Mouse (Mus musculus) forebrain, embryonic 16.5 days (tissue): Measurements from ENCODE around the gene 4933407L21Rik. TPM values are rescaled to one million over a fixed set of nuclear protein-coding genes. Genes with fewer than 3 reads are reported as not detected.

Source experiments
- ATAC-seq: fragments of 200-750 bp; cut with Nextera tagmentation; 2 replicates; pipeline ENCODE4 v1.8.0; 2017; ENCODE audit warnings: mild to moderate bottlenecking, moderate library complexity
- H3K27ac ChIP-seq: fragments of 300-500 bp; sonication (generic); 2 replicates; pipeline ENCODE4 v1.5.1; 2014; ENCODE audit warnings: low read length, control low read depth
- H3K27me3 ChIP-seq: fragments of 300-500 bp; sonication (generic); replicated peaks from 2 replicates; pipeline ENCODE4 v1.6.1; 2014; ENCODE audit warnings: low read length; ENCODE audit not compliant: control insufficient read depth, insufficient read depth
- H3K36me3 ChIP-seq: fragments of 300-500 bp; sonication (generic); 2 replicates; pipeline ENCODE4 v1.6.1; 2014; ENCODE audit not compliant: control insufficient read depth, insufficient read depth
- H3K4me1 ChIP-seq: fragments of 300-500 bp; sonication (generic); replicated peaks from 2 replicates; pipeline ENCODE4 v1.6.1; 2014; ENCODE audit warnings: low read length; ENCODE audit not compliant: control insufficient read depth, insufficient read depth
- H3K4me2 ChIP-seq: fragments of 300-500 bp; sonication (generic); 2 replicates; pipeline ENCODE4 v1.6.1; 2014; ENCODE audit warnings: mild to moderate bottlenecking, low read length, control low read depth
- H3K4me3 ChIP-seq: fragments of 300-500 bp; sonication (generic); replicated peaks from 2 replicates; pipeline ENCODE4 v1.5.1; 2014; ENCODE audit warnings: mild to moderate bottlenecking, low read length, control low read depth
- H3K9ac ChIP-seq: fragments of 300-500 bp; sonication (generic); replicated peaks from 2 replicates; pipeline ENCODE4 v1.6.1; 2014; ENCODE audit warnings: low read depth, low read length, control low read depth
- H3K9me3 ChIP-seq: fragments of 300-500 bp; sonication (generic); 2 replicates; pipeline ENCODE4 v1.6.1; 2016; ENCODE audit warnings: low read length; ENCODE audit not compliant: control insufficient read depth
- WGBS: fragments of 180-500 bp; shearing (Covaris S2); extraction: QIAGEN DNeasy Blood & Tissue Kit; methylation state at CpG from one replicate; pipeline ENCODE4 v1.1.7; 2014; 5-methylcytosine and 5-hydroxymethylcytosine counted together
- polyA plus RNA-seq: library from polyadenylated mRNA; unstranded; fragments of >200 nt; fragmentation: Nextera tagmentation; extraction: Ambion mirVana; gene quantifications from 2 replicates; pipeline ENCODE4 v1.2.1, GENCODE M21; 2015

4933407L21Rik gene
- polyA plus RNA-seq, 1 experiment from 2014 or later, result 5.6 TPM

- ATAC-seq, result no peak
- peaks cover 78% of the 10 kb centered on the region for H3K4me1 ChIP-seq
- no peak overlapping the region for H3K4me3 ChIP-seq
- peak overlapping the region; percentile 31 for H3K9ac ChIP-seq
- H3K27me3 ChIP-seq, result no peaks in the 10 kb centered on the region
- peak overlapping the region; percentile 78 for H3K4me2 ChIP-seq
- 23% methylated on average over 8 of the region's 8 CpGs for WGBS
- no peaks in the 10 kb centered on the region for H3K9me3 ChIP-seq
- H3K36me3 ChIP-seq, result no peaks in the 10 kb centered on the region
- H3K27ac ChIP-seq, result peak overlapping the region; percentile 77
Measured at GRCm38 (mm10) chr1:85897901-85898760, 30.2 kb upstream of the 4933407L21Rik start.

DNA sequence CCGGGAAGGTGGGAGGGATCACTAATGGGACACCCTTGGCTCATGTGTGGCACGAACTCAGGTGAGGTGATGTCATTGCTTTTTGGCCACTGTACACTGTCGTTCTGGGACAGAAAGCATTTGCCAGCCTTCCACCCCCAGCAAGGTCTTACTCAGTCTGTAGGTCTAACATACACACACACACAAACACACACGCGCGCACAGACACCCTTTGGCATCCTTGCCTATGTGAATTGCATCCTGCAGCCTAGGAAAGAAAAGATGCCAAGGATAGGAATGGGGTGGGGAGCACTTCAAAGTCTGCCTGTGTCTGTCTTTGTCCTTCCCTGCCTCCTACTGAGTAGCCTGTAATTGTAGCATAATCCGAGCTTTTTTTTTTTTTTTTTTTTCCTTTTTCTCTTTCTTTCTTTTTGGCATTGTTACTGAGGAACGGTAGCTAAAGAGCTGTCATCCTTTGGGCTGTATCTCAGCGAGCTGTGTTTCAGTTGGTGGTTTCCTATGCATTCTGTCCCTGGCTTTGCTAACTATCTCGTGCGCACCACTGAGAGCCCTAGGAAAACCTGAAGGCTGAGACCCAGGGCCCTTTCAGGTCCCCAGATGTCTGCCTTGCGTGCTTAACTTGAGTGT is 29.4 kb upstream of the 4933407L21Rik start:
- Histone ChIP-seq H3K4me2 (peak overlapping the region; percentile 78), H3K4me1 (peaks cover 77% of the 10 kb centered on the region), H3K9me3 (no peaks in the 10 kb centered on the region), H3K36me3 (peaks cover 4% of the 10 kb centered on the region; the same call in 1 of the 2 replicates), H3K9ac (peak overlapping the region; percentile 8), H3K27ac (peak overlapping the region; percentile 77), H3K4me3 (no peak overlapping the region), H3K27me3 (no peaks in the 10 kb centered on the region)
- ATAC-seq, result no peak
- 13% methylated on average over 12 of the region's 12 CpGs for WGBS

DNA sequence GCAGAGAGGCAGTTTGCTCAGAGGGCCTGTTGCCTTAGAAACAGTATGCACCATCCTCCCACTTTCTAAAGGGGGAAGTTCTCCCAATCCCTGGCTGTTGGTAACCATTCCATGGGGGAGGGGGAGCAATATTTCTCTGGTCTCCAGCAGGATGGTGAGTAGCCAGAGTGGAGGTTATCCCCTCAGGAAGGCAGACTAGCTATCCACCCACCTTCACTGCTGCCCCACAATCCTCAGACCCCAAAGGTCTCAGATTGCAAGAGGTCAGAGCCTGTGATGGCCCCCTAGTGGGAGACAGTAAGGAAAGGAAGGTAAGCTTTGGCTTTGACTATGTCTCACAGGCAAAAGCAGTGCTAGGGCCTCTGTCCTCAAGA is 28.9 kb upstream of the 4933407L21Rik start:
- H3K4me3 ChIP-seq, result no peak overlapping the region
- H3K4me2 ChIP-seq, result peak overlapping the region; percentile 78
- peaks cover 4% of the 10 kb centered on the region; the same call in 1 of the 2 replicates for H3K36me3 ChIP-seq
- peaks cover 75% of the 10 kb centered on the region for H3K4me1 ChIP-seq
- no peaks in the 10 kb centered on the region for H3K9me3 ChIP-seq
- ATAC-seq, result no peak
- peak overlapping the region; percentile 77 for H3K27ac ChIP-seq
- H3K9ac ChIP-seq, result peak overlapping the region; percentile 8
- H3K27me3 ChIP-seq, result no peaks in the 10 kb centered on the region

DNA sequence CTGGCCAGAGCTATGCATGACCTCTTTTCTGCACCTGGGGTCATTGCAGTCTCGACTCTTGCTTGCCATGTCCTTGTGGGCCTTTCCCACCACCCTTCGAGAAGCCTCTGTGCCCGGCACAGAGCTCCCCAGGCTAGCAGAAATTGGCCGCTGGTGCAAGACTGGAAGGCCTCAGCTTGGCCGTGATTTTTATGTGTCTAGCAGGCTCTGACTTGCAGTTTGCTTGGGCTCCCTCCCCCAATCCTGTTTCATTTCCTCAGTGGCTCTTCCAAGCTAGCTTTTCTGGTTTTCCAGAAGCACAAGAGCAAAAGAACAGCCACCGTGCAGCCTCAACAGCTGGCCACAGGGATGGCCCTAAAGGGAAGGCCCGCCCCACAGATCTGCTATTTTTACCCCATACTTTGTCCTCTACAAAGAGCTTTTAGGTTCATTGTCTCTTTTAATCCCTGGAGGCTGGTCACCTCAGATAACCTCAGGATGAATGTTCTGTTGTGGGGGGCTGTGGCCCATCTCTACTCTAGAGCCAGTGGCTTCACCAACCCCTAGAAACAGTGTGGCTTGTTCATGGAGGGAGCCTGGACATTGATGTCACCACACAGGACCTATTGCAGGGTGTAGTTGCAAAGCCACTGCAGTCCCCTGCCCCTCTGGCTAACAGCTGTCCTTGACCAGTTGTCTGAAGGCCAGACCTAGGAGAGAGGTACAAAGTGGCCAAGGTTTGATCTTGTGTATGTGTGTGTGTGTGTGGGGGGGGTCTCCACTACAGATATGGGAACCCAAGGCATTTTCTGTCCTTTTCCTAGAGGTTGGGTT is 27.6 kb upstream of the 4933407L21Rik start:
- peaks cover 15% of the 10 kb centered on the region for H3K36me3 ChIP-seq
- H3K4me2 ChIP-seq, result no peak overlapping the region
- H3K9ac ChIP-seq, result no peak overlapping the region; the same call in 1 of the 2 replicates
- H3K4me1 ChIP-seq, result peaks cover 69% of the 10 kb centered on the region
- 74% methylated on average over 7 of the region's 7 CpGs for WGBS
- H3K27ac ChIP-seq, result peak overlapping the region; percentile 43
- H3K27me3 ChIP-seq, result no peaks in the 10 kb centered on the region
- ATAC-seq, result no peak
- no peaks in the 10 kb centered on the region for H3K9me3 ChIP-seq
- no peak overlapping the region for H3K4me3 ChIP-seq

DNA sequence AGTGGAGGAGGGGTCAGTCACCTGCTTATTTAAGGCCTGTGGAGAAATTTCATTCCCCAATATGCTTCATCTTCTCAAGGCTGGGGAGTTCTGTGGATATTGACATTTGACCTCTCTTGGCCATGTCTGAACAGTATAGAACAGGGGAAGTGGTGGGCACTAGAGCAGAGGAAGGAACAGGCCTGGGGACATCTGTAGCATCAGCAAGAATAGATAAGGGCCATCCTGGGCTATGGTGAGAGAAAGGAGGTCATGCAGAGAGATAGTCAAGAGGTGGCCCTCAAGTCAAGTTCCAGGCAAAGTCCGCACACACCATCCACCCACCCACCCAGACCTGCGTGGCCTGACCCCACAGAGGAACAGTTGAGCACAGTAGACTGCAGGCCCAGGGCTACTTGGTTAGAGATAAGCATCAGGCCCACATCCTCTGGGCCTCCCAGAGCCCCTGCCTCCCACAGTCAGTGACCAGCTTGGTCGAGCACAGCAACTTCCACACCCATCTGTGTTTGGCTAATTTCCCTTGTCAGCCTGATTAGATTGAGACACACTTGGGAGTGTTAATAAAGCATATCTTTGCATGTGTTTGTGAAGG is 26.7 kb upstream of the 4933407L21Rik start:
- Histone ChIP-seq H3K27ac (peak overlapping the region; percentile 56), H3K4me1 (peaks cover 61% of the 10 kb centered on the region), H3K36me3 (peaks cover 23% of the 10 kb centered on the region), H3K27me3 (no peaks in the 10 kb centered on the region), H3K4me2 (no peak overlapping the region), H3K4me3 (no peak overlapping the region), H3K9me3 (no peaks in the 10 kb centered on the region), H3K9ac (no peak overlapping the region)
- WGBS, result 47% methylated on average over 3 of the region's 3 CpGs
- peak; percentile 41 for ATAC-seq

DNA sequence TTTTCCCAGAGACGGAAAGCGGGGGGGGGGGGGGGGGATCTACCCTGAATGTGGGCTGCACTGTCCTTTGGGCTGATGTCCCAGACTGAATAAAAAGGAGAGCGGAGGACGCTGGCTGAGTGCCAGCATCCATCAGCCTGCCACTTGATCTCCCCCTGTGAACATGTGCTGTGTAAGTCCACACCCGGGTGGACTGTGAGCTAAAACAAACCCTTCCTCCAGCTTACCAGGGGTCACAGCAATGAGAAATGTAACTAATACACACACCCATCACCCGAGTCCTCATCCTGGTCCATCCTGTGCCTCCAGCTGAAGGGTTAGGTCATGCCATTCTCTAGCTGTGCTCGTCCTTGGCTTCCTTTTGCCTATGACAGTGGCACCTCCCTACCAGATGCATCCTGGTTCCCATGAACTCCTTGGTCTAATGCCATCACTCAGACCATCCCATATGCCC is 26.1 kb upstream of the 4933407L21Rik start:
- Histone ChIP-seq H3K4me3 (no peak overlapping the region), H3K27ac (peak overlapping the region; percentile 56; the same call in 1 of the 2 replicates), H3K36me3 (peaks cover 28% of the 10 kb centered on the region), H3K27me3 (no peaks in the 10 kb centered on the region), H3K9ac (no peak overlapping the region), H3K4me1 (peaks cover 56% of the 10 kb centered on the region), H3K9me3 (no peaks in the 10 kb centered on the region), H3K4me2 (no peak overlapping the region)
- ATAC-seq, result peak; percentile 44
- WGBS, result 8% methylated on average over 6 of the region's 7 CpGs

GRCm38 (mm10) chr1:85906892-85907291 is 21.4 kb upstream of the 4933407L21Rik start:
- 95% methylated on average over 12 of the region's 12 CpGs for WGBS
- no peak for ATAC-seq

DNA sequence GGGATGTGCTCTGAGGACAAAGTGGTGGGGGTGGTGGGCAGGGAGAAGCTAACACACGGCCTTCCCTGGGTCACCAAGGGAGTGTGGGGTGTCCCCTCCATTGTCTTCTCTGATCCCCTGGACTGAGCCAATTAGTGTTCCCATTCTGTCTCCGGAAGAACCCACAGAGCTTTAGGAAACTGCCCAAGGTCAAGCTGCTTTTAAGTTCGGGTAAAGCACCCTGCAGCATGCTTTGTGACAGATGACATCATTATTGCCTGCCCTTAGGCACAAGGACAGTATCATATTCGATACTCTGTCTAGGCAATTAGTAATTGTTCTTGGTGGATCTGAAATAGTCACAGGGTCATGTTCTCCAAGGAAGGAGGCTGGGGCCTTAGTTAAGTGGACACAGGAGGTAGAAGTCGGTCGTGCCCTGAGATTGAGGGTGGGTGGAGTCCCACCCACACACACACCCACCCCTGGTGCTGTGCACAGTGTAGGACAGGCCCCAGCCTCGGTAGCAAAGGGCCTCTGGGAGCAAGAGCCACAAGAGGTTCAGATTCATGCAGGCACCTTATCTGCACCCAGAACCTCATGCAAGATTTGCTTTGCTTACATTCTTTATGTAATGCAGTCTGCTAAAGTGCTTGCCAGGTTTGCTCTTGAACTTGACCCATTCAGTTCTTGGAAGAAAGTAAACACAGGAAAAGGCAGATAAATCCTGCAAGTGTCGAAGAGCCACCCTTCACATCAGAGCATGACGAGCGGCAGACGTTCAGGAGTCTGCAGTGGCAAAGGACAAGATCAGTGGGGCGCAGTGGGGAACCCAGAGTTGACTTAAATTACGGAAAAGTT is 19.3 kb upstream of the 4933407L21Rik start:
- Histone ChIP-seq H3K9me3 (no peaks in the 10 kb centered on the region), H3K4me3 (no peak overlapping the region), H3K27me3 (no peaks in the 10 kb centered on the region), H3K4me1 (no peaks in the 10 kb centered on the region), H3K27ac (no peak overlapping the region), H3K4me2 (no peak overlapping the region), H3K9ac (no peak overlapping the region), H3K36me3 (peaks cover 30% of the 10 kb centered on the region)
- peak; percentile 27; the same call in 1 of the 2 replicates for ATAC-seq
- 67% methylated on average over 13 of the region's 13 CpGs for WGBS

More at GRCm38 (mm10) chr1:85906892-85907291, 21.4 kb upstream of the 4933407L21Rik start:
- Histone ChIP-seq H3K9me3 (no peaks in the 10 kb centered on the region), H3K27ac (no peak overlapping the region), H3K36me3 (peaks cover 33% of the 10 kb centered on the region), H3K4me1 (peaks cover 10% of the 10 kb centered on the region), H3K27me3 (no peaks in the 10 kb centered on the region), H3K4me3 (no peak overlapping the region), H3K9ac (no peak overlapping the region), H3K4me2 (no peak overlapping the region)
